Mouse (Mus musculus): ENCODE results near the gene Hecw1. TPM values are rescaled to one million over a fixed set of nuclear protein-coding genes. Genes with fewer than 3 reads are reported as not detected.

The Hecw1 gene
- total and polyA plus RNA-seq, 2 experiments from 2014 or later: 33.6 to 156 TPM

DNA sequence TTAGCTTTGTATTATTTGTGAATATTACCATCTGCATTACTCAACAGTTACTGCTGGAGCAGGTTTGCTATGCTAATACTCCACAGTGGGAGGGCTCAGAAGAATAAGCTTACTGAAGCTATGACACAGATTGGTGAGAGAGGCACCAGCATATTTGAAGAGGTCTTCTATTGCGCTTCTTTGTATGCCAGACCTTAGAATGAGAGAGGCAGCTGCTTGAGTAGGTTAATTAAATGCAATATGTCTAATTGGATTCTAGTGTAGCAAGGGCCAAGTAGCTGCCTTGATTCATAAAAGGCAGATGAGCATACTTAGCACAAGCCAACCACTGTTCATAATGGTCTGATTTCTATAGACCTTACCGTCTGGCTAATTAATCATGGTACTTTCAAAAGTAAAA lies 35.2 kb downstream of the Hecw1 start:
- ATAC-seq (peak; percentile 65), DNase-seq (no peak)
- no peak overlapping the region for H3K4me2 ChIP-seq (ENCODE audit: low read depth)

DNA sequence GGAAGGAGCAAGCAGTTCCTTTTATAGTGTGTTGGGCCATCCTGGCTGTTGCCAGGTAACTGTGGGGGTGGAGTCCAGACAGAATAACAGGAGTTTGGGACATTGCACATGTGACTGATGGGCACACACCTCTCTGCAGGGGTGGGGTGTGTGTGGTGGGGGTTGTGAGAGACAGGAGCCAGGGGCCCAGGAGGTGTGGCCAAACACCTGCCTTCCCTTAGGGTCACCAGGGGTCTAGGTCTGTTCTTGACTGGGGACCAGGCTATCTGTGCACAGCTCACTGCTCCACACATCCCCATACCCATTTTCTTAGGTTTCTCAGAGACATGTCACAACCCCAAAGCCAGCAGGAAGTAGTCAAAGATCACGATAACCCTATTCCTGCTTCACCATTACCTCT lies 51.9 kb downstream of the Hecw1 start:
- Histone ChIP-seq H3K4me3 (ENCODE audit: low read depth, low read length) (no peak overlapping the region), H3K4me1 (ENCODE audit: insufficient read depth) (no peaks in the 10 kb centered on the region), H3K27ac (ENCODE audit: low read depth, low read length) (no peak overlapping the region), H3K9me3 (ENCODE audit: low read length) (no peaks in the 10 kb centered on the region), H3K4me2 (ENCODE audit: low read depth) (no peak overlapping the region), H3K36me3 (ENCODE audit: insufficient read depth) (no peaks in the 10 kb centered on the region), H3K9ac (no peak overlapping the region), H3K27me3 (ENCODE audit: insufficient read depth, low read length) (no peaks in the 10 kb centered on the region)
- 95% methylated on average over 1 of the region's 1 CpGs for WGBS
- no peak for TF ChIP-seq CTCF (IDR thresholded peaks at IDR 0.05; ENCODE audit: low read depth)
- DNase-seq: no peak
- no peak for ATAC-seq

More for the DNA sequence above, 35.2 kb downstream of the Hecw1 start:
- Histone ChIP-seq H3K4me1 (ENCODE audit: insufficient read depth) (no peaks in the 10 kb centered on the region), H3K36me3 (ENCODE audit: insufficient read depth) (no peaks in the 10 kb centered on the region), H3K4me3 (ENCODE audit: low read depth, low read length) (no peak overlapping the region), H3K27ac (ENCODE audit: low read depth, low read length) (no peak overlapping the region), H3K27me3 (ENCODE audit: insufficient read depth, low read length) (no peaks in the 10 kb centered on the region), H3K9ac (no peak overlapping the region), H3K9me3 (ENCODE audit: low read length) (no peaks in the 10 kb centered on the region)
- no peak for TF ChIP-seq CTCF (IDR thresholded peaks at IDR 0.05; ENCODE audit: low read depth)
- WGBS: 39% methylated on average over 2 of the region's 2 CpGs

DNA sequence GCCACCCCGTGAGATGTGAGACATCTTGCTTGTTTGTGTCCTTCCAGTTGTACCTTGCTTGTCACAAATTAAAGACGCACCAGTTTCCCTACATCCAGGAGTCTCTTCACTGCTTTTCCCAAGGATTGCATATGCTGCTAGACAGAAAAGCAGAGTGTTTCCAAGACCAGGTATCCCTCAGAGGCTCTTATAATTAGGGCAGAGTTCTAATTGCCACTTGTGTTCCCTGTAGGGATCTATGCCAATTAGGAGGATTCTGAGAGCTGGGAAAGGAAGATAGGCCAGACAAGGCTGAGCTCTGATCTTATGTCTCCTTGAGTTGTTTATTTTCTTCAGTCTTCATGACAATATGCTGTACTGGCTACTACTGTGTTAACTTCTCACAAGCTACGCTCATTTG lies 55.5 kb downstream of the Hecw1 start:
- Histone ChIP-seq H3K36me3 (ENCODE audit: insufficient read depth) (no peaks in the 10 kb centered on the region), H3K27me3 (ENCODE audit: insufficient read depth, low read length) (no peaks in the 10 kb centered on the region), H3K9me3 (ENCODE audit: low read length) (no peaks in the 10 kb centered on the region), H3K4me2 (ENCODE audit: low read depth) (no peak overlapping the region), H3K4me3 (ENCODE audit: low read depth, low read length) (no peak overlapping the region), H3K9ac (no peak overlapping the region), H3K4me1 (ENCODE audit: insufficient read depth) (no peaks in the 10 kb centered on the region), H3K27ac (ENCODE audit: low read depth, low read length) (no peak overlapping the region)
- no peak for DNase-seq
- no peak for ATAC-seq
- WGBS: 66% methylated on average over 3 of the region's 3 CpGs
- TF ChIP-seq CTCF (IDR thresholded peaks at IDR 0.05; ENCODE audit: low read depth): no peak

DNA sequence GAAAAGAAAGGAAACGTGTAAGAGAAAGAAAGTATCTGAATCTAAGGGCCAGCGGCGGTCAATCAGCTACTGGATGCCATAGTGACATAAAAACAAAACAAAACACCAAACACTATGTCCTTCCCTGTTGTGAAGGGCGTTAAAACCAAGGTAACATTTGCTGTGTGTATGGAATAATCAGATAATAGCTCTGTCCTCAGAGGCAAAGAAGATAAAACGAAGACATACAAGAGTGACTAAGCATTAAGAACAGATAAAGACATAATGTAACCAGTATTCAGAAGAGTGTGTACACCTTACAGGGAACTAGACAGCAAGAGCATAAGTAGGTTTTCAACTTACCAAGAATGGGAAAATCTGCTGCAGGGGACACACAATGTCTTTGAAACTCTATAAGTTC lies 62.0 kb downstream of the Hecw1 start:
- TF ChIP-seq CTCF (IDR thresholded peaks at IDR 0.05; ENCODE audit: low read depth): no peak
- H3K9ac ChIP-seq: no peak overlapping the region
- no peak overlapping the region for H3K27ac ChIP-seq (ENCODE audit: low read depth, low read length)
- no peak for DNase-seq
- H3K9me3 ChIP-seq (ENCODE audit: low read length): no peaks in the 10 kb centered on the region
- no peak overlapping the region for H3K4me2 ChIP-seq (ENCODE audit: low read depth)
- no peaks in the 10 kb centered on the region for H3K4me1 ChIP-seq (ENCODE audit: insufficient read depth)
- no peaks in the 10 kb centered on the region for H3K27me3 ChIP-seq (ENCODE audit: insufficient read depth, low read length)
- WGBS: 83% methylated on average over 5 of the region's 5 CpGs
- no peaks in the 10 kb centered on the region for H3K36me3 ChIP-seq (ENCODE audit: insufficient read depth)
- ATAC-seq: no peak
- no peak overlapping the region for H3K4me3 ChIP-seq (ENCODE audit: low read depth, low read length)

DNA sequence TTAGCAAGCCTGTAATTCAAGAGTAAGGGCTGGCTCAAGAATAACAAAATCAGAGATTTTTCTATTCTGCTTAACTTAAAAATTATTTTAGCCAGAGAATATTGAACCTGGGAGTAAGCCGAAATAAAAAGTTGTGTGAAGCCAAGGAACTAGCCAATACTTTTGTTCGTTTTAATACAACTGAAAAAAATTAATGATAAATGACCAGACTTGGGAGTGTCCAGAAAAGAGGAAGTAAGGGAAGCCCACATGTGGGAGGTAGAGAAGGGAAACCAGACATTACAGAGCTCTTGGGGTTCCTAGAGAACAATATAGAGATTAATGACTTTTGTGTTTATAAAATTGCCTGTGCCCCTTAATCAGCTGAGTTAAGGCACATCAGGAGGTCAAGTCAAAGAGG lies 66.0 kb downstream of the Hecw1 start:
- H3K9ac ChIP-seq: no peak overlapping the region
- H3K9me3 ChIP-seq (ENCODE audit: low read length): no peaks in the 10 kb centered on the region
- ATAC-seq: no peak
- no peak overlapping the region for H3K27ac ChIP-seq (ENCODE audit: low read depth, low read length)
- no peaks in the 10 kb centered on the region for H3K4me1 ChIP-seq (ENCODE audit: insufficient read depth)
- no peak for TF ChIP-seq CTCF (IDR thresholded peaks at IDR 0.05; ENCODE audit: low read depth)
- WGBS: 93% methylated on average over 2 of the region's 2 CpGs
- H3K36me3 ChIP-seq (ENCODE audit: insufficient read depth): no peaks in the 10 kb centered on the region
- no peak overlapping the region for H3K4me3 ChIP-seq (ENCODE audit: low read depth, low read length)
- DNase-seq: no peak
- no peak overlapping the region for H3K4me2 ChIP-seq (ENCODE audit: low read depth)
- H3K27me3 ChIP-seq (ENCODE audit: insufficient read depth, low read length): no peaks in the 10 kb centered on the region

DNA sequence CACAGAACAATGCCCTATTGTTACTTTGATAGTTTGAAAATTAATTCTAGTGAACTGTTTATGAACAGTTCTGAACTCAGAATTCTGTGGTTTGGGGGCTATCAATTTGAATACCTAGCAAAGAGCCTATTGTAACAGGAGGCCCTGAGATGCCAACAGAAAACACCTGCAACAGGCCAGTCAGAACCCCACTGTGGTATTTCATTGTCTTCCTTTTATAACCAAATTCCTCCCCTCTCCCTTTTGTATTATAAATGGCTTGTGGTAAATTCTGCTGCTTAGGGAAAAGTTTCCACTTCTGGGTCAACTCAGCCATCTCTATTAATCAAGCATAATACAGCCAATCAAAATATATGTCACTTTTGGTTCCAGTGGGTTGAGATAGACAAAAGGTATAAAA lies 83.5 kb downstream of the Hecw1 start:
- no peaks in the 10 kb centered on the region for H3K4me1 ChIP-seq (ENCODE audit: insufficient read depth)
- no peaks in the 10 kb centered on the region for H3K9me3 ChIP-seq (ENCODE audit: low read length)
- no peak for DNase-seq
- H3K27me3 ChIP-seq (ENCODE audit: insufficient read depth, low read length): no peaks in the 10 kb centered on the region
- H3K9ac ChIP-seq: no peak overlapping the region
- H3K36me3 ChIP-seq (ENCODE audit: insufficient read depth): no peaks in the 10 kb centered on the region
- no peak for TF ChIP-seq CTCF (IDR thresholded peaks at IDR 0.05; ENCODE audit: low read depth)
- H3K4me3 ChIP-seq (ENCODE audit: low read depth, low read length): no peak overlapping the region
- no peak overlapping the region for H3K4me2 ChIP-seq (ENCODE audit: low read depth)
- no peak overlapping the region for H3K27ac ChIP-seq (ENCODE audit: low read depth, low read length)
- ATAC-seq: no peak

DNA sequence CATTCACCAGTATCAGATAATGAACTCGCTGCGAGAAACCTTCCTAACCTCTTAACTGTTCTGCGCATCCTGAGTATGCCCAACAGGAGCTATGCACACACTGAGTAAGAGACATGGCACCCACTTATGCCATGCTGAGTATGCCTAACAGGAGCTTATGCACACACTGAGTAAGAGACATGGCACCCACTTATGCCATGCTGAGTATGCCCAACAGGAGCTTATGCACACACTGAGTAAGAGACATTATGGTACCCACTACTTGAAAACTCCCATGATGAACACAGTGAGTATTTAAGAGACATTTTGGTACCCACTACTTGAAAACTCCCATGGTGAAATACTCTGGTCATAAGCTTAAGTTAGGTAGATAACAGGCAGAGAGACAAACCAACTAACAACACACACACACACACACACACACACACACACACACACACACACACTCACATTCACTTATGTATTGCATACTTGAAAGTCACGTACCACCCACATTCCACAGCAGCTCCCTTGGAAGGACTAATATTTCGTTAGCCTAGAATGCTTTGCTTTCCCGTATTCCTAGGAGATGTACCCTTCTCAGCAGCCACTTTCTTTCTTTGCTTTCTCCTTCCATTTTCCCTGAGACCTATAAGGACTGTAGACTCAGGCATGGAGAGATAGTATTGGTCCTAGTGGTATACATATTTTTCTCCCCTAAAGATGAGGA lies 94.0 kb downstream of the Hecw1 start:
- no peak for ATAC-seq
- no peak for TF ChIP-seq CTCF (IDR thresholded peaks at IDR 0.05; ENCODE audit: low read depth)
- Histone ChIP-seq H3K4me3 (ENCODE audit: low read depth, low read length) (no peak overlapping the region), H3K9ac (no peak overlapping the region), H3K4me1 (ENCODE audit: insufficient read depth) (no peaks in the 10 kb centered on the region), H3K4me2 (ENCODE audit: low read depth) (no peak overlapping the region), H3K9me3 (ENCODE audit: low read length) (no peaks in the 10 kb centered on the region), H3K27me3 (ENCODE audit: insufficient read depth, low read length) (no peaks in the 10 kb centered on the region), H3K36me3 (ENCODE audit: insufficient read depth) (no peaks in the 10 kb centered on the region), H3K27ac (ENCODE audit: low read depth, low read length) (no peak overlapping the region)
- 96% methylated on average over 6 of the region's 6 CpGs for WGBS
- no peak for DNase-seq

Data from forebrain, postnatal 0 days (tissue).